Mouse (Mus musculus) embryonic facial prominence, embryonic 12.5 days (tissue): ENCODE results near the gene Gimap8. TPM values are rescaled to one million over a fixed set of nuclear protein-coding genes. Genes with fewer than 3 reads are reported as not detected.
"Not testable (repeated sequence)": the region's sequence is repeated elsewhere in the genome, so short reads cannot be mapped to it uniquely, and the experiment has no call there.

ENCODE experiments used
- ATAC-seq: fragments of 200-750 bp; cut with Nextera tagmentation; 2 replicates; pipeline ENCODE4 v1.8.0; 2017; ENCODE audit not compliant: insufficient number of reproducible peaks, insufficient read depth, low FRiP score, low TSS enrichment
- H3K27ac ChIP-seq: fragments of 300-500 bp; sonication (generic); 2 replicates; pipeline ENCODE4 v1.5.1; 2016; ENCODE audit warnings: mild to moderate bottlenecking
- H3K27me3 ChIP-seq: fragments of 300-500 bp; sonication (generic); 2 replicates; pipeline ENCODE4 v1.6.1; 2016; ENCODE audit warnings: mild to moderate bottlenecking, moderate library complexity
- H3K36me3 ChIP-seq: fragments of 300-500 bp; sonication (generic); 2 replicates; pipeline ENCODE4 v1.6.1; 2016; ENCODE audit warnings: mild to moderate bottlenecking
- H3K4me1 ChIP-seq: fragments of 300-500 bp; sonication (generic); 2 replicates; pipeline ENCODE4 v1.6.1; 2016
- H3K4me2 ChIP-seq: fragments of 300-500 bp; sonication (generic); replicated peaks from 2 replicates; pipeline ENCODE4 v1.6.1; 2016; ENCODE audit warnings: mild to moderate bottlenecking, moderate library complexity
- H3K4me3 ChIP-seq: fragments of 300-500 bp; sonication (generic); 2 replicates; pipeline ENCODE4 v1.5.1; 2016; ENCODE audit warnings: mild to moderate bottlenecking
- H3K9ac ChIP-seq: fragments of 300-500 bp; sonication (generic); 2 replicates; pipeline ENCODE4 v1.6.1; 2016; ENCODE audit warnings: mild to moderate bottlenecking, moderate library complexity
- H3K9me3 ChIP-seq: fragments of 300-500 bp; sonication (generic); 2 replicates; pipeline ENCODE4 v1.6.1; 2016; ENCODE audit warnings: mild to moderate bottlenecking, moderate library complexity
- WGBS: fragments of 180-500 bp; shearing (Covaris S2); methylation state at CpG from one replicate; pipeline ENCODE4 v1.1.7; 2016; 5-methylcytosine and 5-hydroxymethylcytosine counted together
- polyA plus RNA-seq: library from polyadenylated mRNA; unstranded; fragments of >200 nt; fragmentation: Nextera tagmentation; extraction: Ambion mirVana; gene quantifications from 2 replicates; pipeline ENCODE4 v1.2.1, GENCODE M21; 2016

Gimap8 gene
- polyA plus RNA-seq, 1 experiment from 2014 or later: 0.74 TPM

DNA sequence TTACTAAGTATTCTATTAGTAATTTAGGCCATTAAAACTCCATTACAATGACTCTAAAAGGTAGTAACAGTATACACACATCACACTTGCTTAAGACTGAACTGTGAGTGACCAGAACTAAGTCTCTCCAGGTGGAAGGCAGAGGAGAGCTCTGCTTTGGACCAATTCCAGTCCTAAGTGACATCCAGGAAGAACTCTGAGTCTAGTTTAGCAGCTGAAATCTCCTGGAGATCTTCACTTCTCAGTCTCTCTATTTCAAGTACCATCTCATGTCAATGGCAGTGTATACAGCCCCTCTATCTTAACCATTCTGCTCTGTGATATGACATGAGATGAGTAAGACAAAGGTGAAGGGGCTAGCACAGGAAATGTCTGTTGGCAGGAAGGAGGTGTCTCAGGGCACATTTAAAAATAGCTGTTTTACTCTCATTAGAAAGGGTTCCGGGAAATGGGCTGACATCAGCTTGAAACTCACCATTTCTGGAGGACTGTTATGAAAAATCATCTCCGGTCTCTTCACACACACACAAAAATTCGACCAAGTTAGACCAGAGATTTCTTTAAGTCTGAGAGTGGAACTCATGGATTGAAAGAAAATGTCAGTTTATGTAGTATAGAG is 34.5 kb downstream of the Gimap8 start:
- H3K4me1 ChIP-seq: no peaks in the 10 kb centered on the region
- no peak overlapping the region for H3K4me2 ChIP-seq
- H3K36me3 ChIP-seq: no peaks in the 10 kb centered on the region
- H3K27me3 ChIP-seq: no peaks in the 10 kb centered on the region
- no peak overlapping the region for H3K4me3 ChIP-seq
- H3K9ac ChIP-seq: no peak overlapping the region
- no peaks in the 10 kb centered on the region for H3K9me3 ChIP-seq
- ATAC-seq: no peak
- H3K27ac ChIP-seq: no peak overlapping the region
- 78% methylated on average over 3 of the region's 3 CpGs for WGBS

GRCm38 (mm10) chr6:48682271-48682670 is 35.2 kb downstream of the Gimap8 start:
- Histone ChIP-seq H3K27ac (no peak overlapping the region), H3K27me3 (no peaks in the 10 kb centered on the region), H3K4me1 (no peaks in the 10 kb centered on the region), H3K4me3 (no peak overlapping the region), H3K9me3 (no peaks in the 10 kb centered on the region), H3K36me3 (no peaks in the 10 kb centered on the region), H3K9ac (no peak overlapping the region), H3K4me2 (no peak overlapping the region)
- 83% methylated on average over 4 of the region's 4 CpGs for WGBS
- ATAC-seq: no peak

DNA sequence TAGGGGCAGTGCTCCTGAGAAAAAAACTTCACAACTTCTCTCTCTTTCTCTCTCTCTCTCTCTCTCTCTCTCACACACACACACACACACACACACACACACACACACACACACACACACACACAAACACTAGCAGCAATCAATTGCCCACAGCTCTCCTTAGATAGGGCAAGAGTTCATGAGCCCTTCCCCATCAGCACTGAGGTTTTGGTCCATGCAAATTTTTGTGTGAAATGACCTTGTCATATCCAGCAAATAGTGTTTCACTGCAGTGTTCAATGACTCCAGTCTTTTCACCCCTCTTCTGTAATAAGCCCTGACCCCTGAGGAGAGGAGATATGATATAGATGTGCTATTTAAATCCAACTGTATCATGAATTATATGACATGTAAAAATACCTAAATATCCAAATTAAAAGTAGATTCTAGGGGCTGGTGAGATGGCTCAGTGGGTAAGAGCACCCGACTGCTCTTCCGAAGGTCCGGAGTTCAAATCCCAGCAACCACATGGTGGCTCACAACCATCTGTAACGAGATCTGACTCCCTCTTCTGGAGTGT is 36.3 kb downstream of the Gimap8 start:
- H3K4me1 ChIP-seq, H3K27ac ChIP-seq, H3K9me3 ChIP-seq, H3K9ac ChIP-seq, H3K4me3 ChIP-seq, ATAC-seq, H3K4me2 ChIP-seq, H3K27me3 ChIP-seq, H3K36me3 ChIP-seq: not testable (repeated sequence)
- 89% methylated on average over 4 of the region's 4 CpGs for WGBS

DNA sequence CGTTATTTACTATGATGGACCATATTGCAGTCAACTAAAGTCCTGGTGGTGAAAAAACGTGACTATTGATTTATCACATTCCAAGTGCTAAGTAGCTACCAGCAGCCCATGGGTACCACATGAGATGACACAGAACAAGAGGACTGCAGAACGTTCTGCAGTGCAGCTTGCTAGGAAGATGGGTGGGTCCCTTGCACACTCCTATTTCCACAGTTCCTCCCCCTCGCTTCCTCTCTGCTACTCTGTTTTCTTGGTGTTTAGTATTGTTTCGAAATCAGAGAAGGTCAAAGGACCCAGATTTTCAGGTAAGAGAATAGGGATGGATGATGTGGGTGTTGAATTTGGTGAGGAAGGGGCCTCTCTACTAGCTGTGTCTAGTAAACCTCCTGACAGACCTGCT is 37.3 kb downstream of the Gimap8 start, which contains the start of gene Gimap4:
Gene Gimap4, plus strand, starts transcription at position 231 of the 400 bp plus-strand sequence.
- H3K4me3 ChIP-seq: no peak within 1 kb of the TSS
- H3K9me3 ChIP-seq: no peaks in the 10 kb centered on the region
- no peaks in the 10 kb centered on the region for H3K27me3 ChIP-seq
- no peak within 1 kb of the TSS for H3K27ac ChIP-seq
- H3K36me3 ChIP-seq: no peaks in the 10 kb centered on the region
- no peak within 1 kb of the TSS for H3K9ac ChIP-seq
- H3K4me2 ChIP-seq: no peak within 1 kb of the TSS
- H3K4me1 ChIP-seq: no peaks in the 10 kb centered on the region
- WGBS: 71% methylated on average over 5 of the region's 5 CpGs
- ATAC-seq: no peak

DNA sequence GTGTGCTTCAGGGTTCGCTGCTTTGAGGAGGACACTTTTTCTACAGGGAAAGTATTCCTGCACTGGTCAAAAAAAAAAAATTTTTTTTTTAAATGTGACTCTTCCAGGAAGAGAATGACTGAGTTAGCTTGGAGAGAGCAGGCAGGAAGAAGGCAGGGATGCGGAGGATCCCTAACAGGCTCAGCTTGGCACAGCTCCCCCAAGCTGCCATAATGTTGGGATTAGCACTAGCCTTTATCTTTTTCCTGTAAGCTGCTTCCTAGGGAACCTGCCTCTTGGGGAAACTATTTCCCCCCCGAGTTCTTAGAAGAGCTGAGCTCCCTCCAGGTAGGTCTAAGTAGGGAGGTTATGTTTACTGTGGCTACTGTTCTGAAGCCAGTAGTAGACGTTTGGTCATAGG is 37.8 kb downstream of the Gimap8 start:
- H3K36me3 ChIP-seq: no peaks in the 10 kb centered on the region
- ATAC-seq: no peak
- WGBS: 60% methylated on average over 4 of the region's 4 CpGs
- H3K9ac ChIP-seq: no peak overlapping the region
- H3K27me3 ChIP-seq: no peaks in the 10 kb centered on the region
- H3K9me3 ChIP-seq: no peaks in the 10 kb centered on the region
- H3K4me2 ChIP-seq: no peak overlapping the region
- no peak overlapping the region for H3K27ac ChIP-seq
- H3K4me1 ChIP-seq: no peaks in the 10 kb centered on the region
- H3K4me3 ChIP-seq: no peak overlapping the region

- Histone ChIP-seq H3K36me3 (no peaks in the 10 kb centered on the region), H3K9ac (no peak overlapping the region), H3K27ac (no peak overlapping the region), H3K4me1 (no peaks in the 10 kb centered on the region), H3K27me3 (no peaks in the 10 kb centered on the region), H3K4me3 (no peak overlapping the region), H3K4me2 (no peak overlapping the region), H3K9me3 (no peaks in the 10 kb centered on the region)
- WGBS: 71% methylated on average over 2 of the region's 2 CpGs
- ATAC-seq: no peak
These were observed 38.2 kb downstream of the Gimap8 start for GRCm38 (mm10) chr6:48685251-48685650.

DNA sequence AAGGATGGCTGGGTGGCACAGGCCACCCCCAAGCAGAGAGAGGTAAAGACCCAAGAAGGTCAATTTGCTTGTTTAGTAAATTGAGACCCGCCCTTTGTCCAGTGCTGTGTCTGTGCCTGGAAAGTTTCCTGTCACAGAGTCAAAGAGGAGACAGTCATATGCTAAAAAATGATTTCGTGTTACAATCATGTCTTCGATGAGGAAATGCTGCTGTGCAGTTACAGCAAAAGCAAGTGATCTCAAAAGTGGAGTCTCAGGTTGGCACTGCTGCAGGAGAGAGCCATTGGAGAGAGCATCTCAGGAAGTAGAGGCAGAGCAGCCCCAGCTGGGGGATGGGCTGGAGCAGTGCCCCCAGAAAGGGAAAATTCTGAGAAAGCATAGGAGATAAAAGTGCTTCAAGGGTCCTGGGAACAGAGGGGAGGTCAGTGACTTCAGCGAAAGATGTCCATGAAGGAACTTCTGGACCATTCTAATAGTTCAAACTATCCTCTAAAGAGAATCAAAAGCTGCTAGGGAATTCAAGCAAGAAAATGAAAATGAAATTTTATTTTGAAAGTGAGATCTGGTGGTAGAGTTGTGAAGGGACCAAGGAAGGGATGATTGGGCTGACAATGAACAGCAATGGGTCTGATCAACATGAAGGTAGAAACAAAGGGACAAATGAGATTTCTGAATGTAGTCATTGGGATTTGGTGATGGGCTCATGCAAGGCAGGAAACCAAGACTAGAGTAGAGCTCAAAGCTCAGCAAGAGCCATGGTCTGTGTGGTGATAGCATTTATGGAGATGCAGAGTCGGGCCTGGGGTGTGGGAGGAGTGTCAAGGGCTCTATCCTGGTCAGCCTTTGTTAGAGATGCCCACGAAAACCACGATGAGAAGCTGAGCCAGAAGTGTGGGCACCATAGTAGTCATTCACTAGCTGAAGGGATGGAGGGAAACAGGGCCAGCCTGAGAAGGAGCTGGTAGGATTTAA is 38.9 kb downstream of the Gimap8 start:
- H3K36me3 ChIP-seq: no peaks in the 10 kb centered on the region
- no peaks in the 10 kb centered on the region for H3K4me1 ChIP-seq
- no peak overlapping the region for H3K4me2 ChIP-seq
- no peak for ATAC-seq
- no peak overlapping the region for H3K9ac ChIP-seq
- H3K27me3 ChIP-seq: no peaks in the 10 kb centered on the region
- whole genome bisulfite sequencing: 82% methylated on average over 7 of the region's 7 CpGs
- H3K4me3 ChIP-seq: no peak overlapping the region
- H3K9me3 ChIP-seq: no peaks in the 10 kb centered on the region
- H3K27ac ChIP-seq: no peak overlapping the region

GRCm38 (mm10) chr6:48687077-48687476 is 40.0 kb downstream of the Gimap8 start:
- Histone ChIP-seq H3K9me3 (no peaks in the 10 kb centered on the region), H3K4me3 (no peak overlapping the region), H3K36me3 (no peaks in the 10 kb centered on the region), H3K4me2 (no peak overlapping the region), H3K27ac (no peak overlapping the region), H3K9ac (no peak overlapping the region), H3K27me3 (no peaks in the 10 kb centered on the region), H3K4me1 (no peaks in the 10 kb centered on the region)
- 79% methylated on average over 2 of the region's 2 CpGs for WGBS
- ATAC-seq: no peak

DNA sequence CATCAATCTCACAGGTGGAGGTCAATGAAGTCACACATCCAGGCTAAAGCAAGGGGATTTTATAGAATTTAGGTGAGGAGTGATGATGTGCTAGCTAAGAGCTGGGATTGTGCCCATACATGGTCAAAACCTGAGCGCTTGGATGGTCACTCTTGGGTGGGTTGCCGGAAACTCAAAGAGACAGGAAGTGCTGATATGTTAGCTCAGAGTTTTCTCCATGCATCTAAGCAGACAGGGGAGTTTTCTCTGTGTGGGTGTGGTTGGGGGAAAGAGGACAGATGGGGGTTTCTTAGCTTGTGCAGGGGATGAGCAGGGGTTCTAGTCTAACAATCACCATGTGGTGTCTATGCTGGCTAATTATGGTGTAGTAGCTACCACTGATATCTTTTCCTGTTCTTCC is 42.3 kb downstream of the Gimap8 start:
- Histone ChIP-seq H3K9ac (no peak overlapping the region), H3K36me3 (no peaks in the 10 kb centered on the region), H3K4me1 (no peaks in the 10 kb centered on the region), H3K9me3 (no peaks in the 10 kb centered on the region), H3K27me3 (no peaks in the 10 kb centered on the region), H3K27ac (no peak overlapping the region), H3K4me2 (no peak overlapping the region), H3K4me3 (no peak overlapping the region)
- no peak for ATAC-seq
- 89% methylated on average over 2 of the region's 2 CpGs for WGBS

DNA sequence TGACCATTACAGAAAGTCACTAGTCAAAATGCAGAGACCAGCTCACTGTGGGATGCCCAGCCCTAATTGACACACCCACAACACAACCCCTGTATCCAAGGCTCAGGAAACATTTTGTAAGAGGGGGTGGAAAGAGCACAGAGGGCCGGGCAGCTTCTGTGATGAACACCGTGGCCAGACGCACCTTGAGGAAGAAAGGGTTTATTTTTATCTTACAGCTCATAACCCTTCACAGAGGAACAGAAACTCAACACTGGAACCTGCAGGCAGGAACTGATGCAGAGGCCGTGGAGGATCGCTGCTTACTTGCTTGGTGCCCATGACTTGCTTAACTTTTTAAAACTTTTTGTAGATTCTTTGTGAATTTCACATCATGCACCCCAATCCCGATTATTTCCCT is 45.9 kb downstream of the Gimap8 start:
- no peak overlapping the region for H3K4me3 ChIP-seq
- H3K9ac ChIP-seq: no peak overlapping the region
- WGBS: 80% methylated on average over 6 of the region's 6 CpGs
- no peaks in the 10 kb centered on the region for H3K36me3 ChIP-seq
- no peaks in the 10 kb centered on the region for H3K4me1 ChIP-seq
- ATAC-seq: no peak
- H3K4me2 ChIP-seq: no peak overlapping the region
- no peaks in the 10 kb centered on the region for H3K9me3 ChIP-seq
- H3K27ac ChIP-seq: no peak overlapping the region
- H3K27me3 ChIP-seq: no peaks in the 10 kb centered on the region

DNA sequence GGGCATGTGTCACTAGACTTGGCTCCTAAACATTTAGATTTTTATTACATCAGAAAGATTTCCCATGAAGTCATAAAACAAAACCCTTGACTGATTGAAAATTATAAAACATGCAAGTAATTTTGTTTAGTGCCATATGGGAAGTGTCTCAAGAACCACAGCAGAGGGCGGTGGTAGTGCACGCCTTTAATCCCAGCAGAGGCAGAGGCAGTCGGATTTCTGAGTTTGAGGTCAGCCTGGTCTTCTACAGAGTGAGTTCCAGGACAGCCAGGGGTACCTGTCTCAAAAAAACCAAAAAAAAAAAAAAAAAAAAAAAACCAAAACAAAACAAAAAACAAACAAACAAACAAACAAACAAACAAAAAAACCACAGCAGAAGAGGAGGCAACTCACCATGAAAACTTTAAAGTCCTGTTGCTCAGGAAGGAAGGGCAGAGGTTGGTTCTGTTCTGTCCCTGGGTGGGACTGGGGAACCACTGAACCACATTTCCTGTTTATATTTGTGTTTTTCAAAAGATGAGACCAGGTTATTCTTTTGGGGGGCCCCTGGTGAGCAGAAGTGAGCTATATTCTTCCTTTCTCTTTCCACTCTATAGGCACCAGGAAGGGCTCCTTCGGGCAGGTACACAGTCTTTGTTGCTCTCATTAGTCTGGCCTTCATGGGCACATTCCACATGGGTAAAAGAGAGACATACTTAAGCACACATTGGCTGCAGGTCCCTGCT is 50.0 kb downstream of the Gimap8 start:
- WGBS: 76% methylated on average over 4 of the region's 4 CpGs
- Histone ChIP-seq H3K9ac (no peak overlapping the region), H3K36me3 (no peaks in the 10 kb centered on the region), H3K4me2 (no peak overlapping the region), H3K4me3 (no peak overlapping the region), H3K4me1 (no peaks in the 10 kb centered on the region), H3K9me3 (no peaks in the 10 kb centered on the region), H3K27ac (no peak overlapping the region), H3K27me3 (no peaks in the 10 kb centered on the region)
- no peak for ATAC-seq
